Comparison of ENCODE assay signal across 13 mouse cellular contexts in the genomic region with DNA sequence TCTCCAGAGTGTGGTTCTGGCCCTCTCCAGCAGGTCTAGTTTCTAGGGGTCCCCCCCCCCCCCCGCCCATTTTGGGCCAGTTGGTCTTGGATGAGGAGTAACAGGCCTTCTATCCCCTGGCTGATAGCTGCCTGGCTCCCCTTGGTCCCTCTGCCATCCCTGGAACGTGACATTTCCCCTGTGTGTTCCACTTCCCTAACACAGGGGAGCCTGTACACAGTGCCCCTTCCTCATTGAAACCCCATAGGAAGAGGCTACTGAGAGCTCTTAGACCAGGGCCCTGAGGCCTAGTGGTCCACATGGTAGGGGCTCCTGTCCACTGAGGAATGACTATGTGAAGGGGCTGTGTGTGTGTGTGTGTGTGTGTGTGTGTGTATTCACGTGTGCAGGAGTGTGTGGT. TPM values are rescaled to one million over a fixed set of nuclear protein-coding genes. Genes with fewer than 3 reads are reported as not detected.
DNase-seq lines count a peak whose midpoint lies in the region; ATAC-seq and TF ChIP-seq lines count a peak whose summit lies in the region.
"Had no signal": no experiment of that assay in that cellular context is flagged by ENCODE, and none has a peak within 500 bp of the region (broad histone marks: within the 10 kb centered on the region; RNA-seq: fewer than 3 reads in every experiment).

No protein-coding gene starts in this region.

- no peak overlapping the region for H3K4me2 ChIP-seq in forebrain, embryonic 12.5 days
- no peak overlapping the region for H3K4me2 ChIP-seq in forebrain, embryonic 16.5 days (ENCODE audit: low read length)
- no peak overlapping the region for H3K4me2 ChIP-seq in kidney, embryonic 14.5 days (replicated peaks; ENCODE audit: low read depth, low read length)
- no peak overlapping the region for H3K4me2 ChIP-seq in intestine, postnatal 0 days (replicated peaks; ENCODE audit: low read depth)

- no peak for TF ChIP-seq CTCF in E14TG2a.4 (conservative IDR thresholded peaks at IDR 0.05; ENCODE audit: low read length)
- TF ChIP-seq CTCF in intestine, postnatal 0 days (IDR thresholded peaks at IDR 0.05; ENCODE audit: low read depth) = no peak

- 71% methylated on average over 2 of the region's 3 CpGs for WGBS in forebrain, embryonic 12.5 days
- 36% methylated on average over 2 of the region's 3 CpGs for WGBS in forebrain, embryonic 16.5 days
- 67% methylated on average over 3 of the region's 3 CpGs for WGBS in kidney, embryonic 14.5 days
- 65% methylated on average over 3 of the region's 3 CpGs for WGBS in intestine, postnatal 0 days

- no peaks in the 10 kb centered on the region for H3K27me3 ChIP-seq in forebrain, embryonic 12.5 days
- H3K27me3 ChIP-seq in forebrain, embryonic 16.5 days (replicated peaks; ENCODE audit: control insufficient read depth, insufficient read depth, low read length) = no peaks in the 10 kb centered on the region
- no peaks in the 10 kb centered on the region for H3K27me3 ChIP-seq in kidney, embryonic 14.5 days (ENCODE audit: control insufficient read depth, insufficient read depth, low read length)
- no peaks in the 10 kb centered on the region for H3K27me3 ChIP-seq in E14TG2a.4 (ENCODE audit: insufficient read depth, low read length)
- no peaks in the 10 kb centered on the region for H3K27me3 ChIP-seq in intestine, postnatal 0 days (replicated peaks; ENCODE audit: control insufficient read depth, insufficient read depth, low read length)

- H3K9me3 ChIP-seq in forebrain, embryonic 12.5 days = no peaks in the 10 kb centered on the region
- H3K9me3 ChIP-seq in forebrain, embryonic 16.5 days (ENCODE audit: control insufficient read depth, low read length) = no peaks in the 10 kb centered on the region
- no peaks in the 10 kb centered on the region for H3K9me3 ChIP-seq in kidney, embryonic 14.5 days (ENCODE audit: control insufficient read depth, low read length)
- H3K9me3 ChIP-seq in E14TG2a.4 (ENCODE audit: low read length) = no peaks in the 10 kb centered on the region
- no peaks in the 10 kb centered on the region for H3K9me3 ChIP-seq in intestine, postnatal 0 days (ENCODE audit: control insufficient read depth)

- no peak overlapping the region for H3K4me3 ChIP-seq in forebrain, embryonic 12.5 days (replicated peaks)
- H3K4me3 ChIP-seq in forebrain, embryonic 16.5 days (replicated peaks; ENCODE audit: low read length) = no peak overlapping the region
- H3K4me3 ChIP-seq in kidney, embryonic 14.5 days (ENCODE audit: low read length) = no peak overlapping the region
- H3K4me3 ChIP-seq in E14TG2a.4 (replicated peaks; ENCODE audit: low read length) = peak overlapping the region; percentile 92; the same call in 1 of the 2 replicates
- H3K4me3 ChIP-seq in intestine, postnatal 0 days (ENCODE audit: low read depth, low read length) = no peak overlapping the region
- H3K4me3 ChIP-seq: myocyte had no signal

- H3K36me3 ChIP-seq in forebrain, embryonic 12.5 days (replicated peaks) = no peaks in the 10 kb centered on the region
- H3K36me3 ChIP-seq in forebrain, embryonic 16.5 days (ENCODE audit: control insufficient read depth, insufficient read depth) = no peaks in the 10 kb centered on the region
- no peaks in the 10 kb centered on the region for H3K36me3 ChIP-seq in kidney, embryonic 14.5 days (ENCODE audit: control insufficient read depth, insufficient read depth, low read length)
- H3K36me3 ChIP-seq in E14TG2a.4 (ENCODE audit: insufficient read depth, low read length) = no peaks in the 10 kb centered on the region
- H3K36me3 ChIP-seq in intestine, postnatal 0 days (ENCODE audit: control insufficient read depth, insufficient read depth) = no peaks in the 10 kb centered on the region

- no peak overlapping the region for H3K9ac ChIP-seq in forebrain, embryonic 12.5 days
- H3K9ac ChIP-seq in forebrain, embryonic 16.5 days (replicated peaks; ENCODE audit: low read depth, low read length) = no peak overlapping the region
- no peak overlapping the region for H3K9ac ChIP-seq in kidney, embryonic 14.5 days (ENCODE audit: low read depth, low read length)
- no peak overlapping the region for H3K9ac ChIP-seq in intestine, postnatal 0 days (ENCODE audit: low read depth, low read length)

- no peak for ATAC-seq in forebrain, embryonic 12.5 days (ENCODE audit: low FRiP score)
- no peak for ATAC-seq in forebrain, embryonic 16.5 days
- no peak for ATAC-seq in kidney, embryonic 14.5 days (ENCODE audit: low FRiP score, low TSS enrichment)
- ATAC-seq in intestine, postnatal 0 days = no peak
- ATAC-seq in CD4-positive, CD25-positive, alpha-beta regulatory T cell, adult 4 months = no peak

- peak overlapping the region; percentile 42 for H3K27ac ChIP-seq in forebrain, embryonic 12.5 days
- no peak overlapping the region for H3K27ac ChIP-seq in forebrain, embryonic 16.5 days (ENCODE audit: low read length)
- H3K27ac ChIP-seq in kidney, embryonic 14.5 days (ENCODE audit: low read depth, low read length) = peak overlapping the region; percentile 30; the same call in 1 of the 2 replicates
- H3K27ac ChIP-seq in intestine, postnatal 0 days (ENCODE audit: low read depth, low read length) = 0 out of 2 replicates have a peak overlapping the region, but pooled peaks have one; percentile 28

- DNase-seq in kidney, postnatal 36 days = no peak
- no peak for DNase-seq in frontal cortex, postnatal 14 days (ENCODE audit: low spot score in 2 of 2)
- DNase-seq: adrenal gland, adult 8-10 months; cerebellum, adult 9-11 months; lung, postnatal 36 days; retina, postnatal 1 day had no signal

- H3K4me1 ChIP-seq in forebrain, embryonic 12.5 days = peaks cover 72% of the 10 kb centered on the region
- H3K4me1 ChIP-seq in forebrain, embryonic 16.5 days (replicated peaks; ENCODE audit: control insufficient read depth, insufficient read depth, low read length) = peaks cover 59% of the 10 kb centered on the region
- peaks cover 65% of the 10 kb centered on the region for H3K4me1 ChIP-seq in kidney, embryonic 14.5 days (ENCODE audit: control insufficient read depth, insufficient read depth, low read length)
- H3K4me1 ChIP-seq in E14TG2a.4 (replicated peaks; ENCODE audit: low read depth, low read length) = peaks cover 85% of the 10 kb centered on the region
- peaks cover 32% of the 10 kb centered on the region for H3K4me1 ChIP-seq in intestine, postnatal 0 days (replicated peaks; ENCODE audit: control insufficient read depth, insufficient read depth, low read length)

RNA-seq across cellular contexts. Expression of gene Scyl1, which starts 36.5 kb away (rescaled TPM):
- polyA plus RNA-seq in forebrain, embryonic 12.5 days (2016; fragmentation: Nextera tagmentation; extraction: Ambion mirVana) = 63.4 and 65.3 TPM in 2 replicates
- 66.2 and 79.4 TPM in 2 replicates for polyA plus RNA-seq in forebrain, embryonic 16.5 days (2015; fragmentation: Nextera tagmentation; extraction: Ambion mirVana)
- 54.7 and 73.5 TPM in 2 replicates for polyA plus RNA-seq in kidney, embryonic 14.5 days (2014; fragmentation: Nextera tagmentation; extraction: Ambion mirVana)
- polyA plus RNA-seq in intestine, postnatal 0 days (2015; fragmentation: Nextera tagmentation; extraction: Ambion mirVana) = 43.8 and 48.8 TPM in 2 replicates
- 10 to 100 TPM; 15.1 to 19.4 TPM for polyA plus RNA-seq in CD4-positive, CD25-positive, alpha-beta regulatory T cell, adult 4 months (2017; shearing (Covaris generic))
